Mouse (Mus musculus) liver, embryonic 14.5 days (tissue): ENCODE measurements around the gene Slc25a21. TPM values are rescaled to one million over a fixed set of nuclear protein-coding genes. Genes with fewer than 3 reads are reported as not detected.

Experiments
- ATAC-seq: fragments of 200-750 bp; cut with Nextera tagmentation; 2 replicates; pipeline ENCODE4 v1.8.0; 2017; ENCODE audit warnings: moderate number of reproducible peaks, mild to moderate bottlenecking, moderate library complexity; ENCODE audit not compliant: insufficient read depth
- DNase-seq, 3 experiments: peaks; one replicate each; pipeline ENCODE4 v3.0.0-alpha.2; 2012 to 2013; ENCODE audit warnings: low read depth in 3 of 3, low spot score in 3 of 3
- H3K27ac ChIP-seq: fragments of 300-500 bp; sonication (generic); 2 replicates; pipeline ENCODE4 v1.5.1; 2014; ENCODE audit warnings: moderate library complexity, mild to moderate bottlenecking, control low read depth, inconsistent platforms
- H3K27me3 ChIP-seq: fragments of 300-500 bp; sonication (generic); 2 replicates; pipeline ENCODE4 v1.6.1; 2014; ENCODE audit warnings: mild to moderate bottlenecking, low read length, moderate library complexity; ENCODE audit not compliant: control insufficient read depth, insufficient read depth
- H3K36me3 ChIP-seq: fragments of 300-500 bp; sonication (generic); replicated peaks from 2 replicates; pipeline ENCODE4 v1.6.1; 2014; ENCODE audit warnings: low read depth; ENCODE audit not compliant: control insufficient read depth, insufficient read depth
- H3K4me1 ChIP-seq, 2 experiments: fragments of 200-500 bp in 1 of 2; fragments of 300-500 bp in 1 of 2; sonication (generic) in 1 of 2; replicated peaks; 2 replicates each; pipeline ENCODE4 v1.6.1; 2012 to 2014; ENCODE audit warnings: antibody characterized with exemption in 1 of 2, inconsistent platforms in 1 of 2, low read length in 1 of 2; ENCODE audit not compliant: control insufficient read depth in 2 of 2, insufficient read depth in 2 of 2
- H3K4me2 ChIP-seq: fragments of 300-500 bp; sonication (generic); 2 replicates; pipeline ENCODE4 v1.6.1; 2014; ENCODE audit warnings: low read depth, mild to moderate bottlenecking, control low read depth, moderate library complexity
- H3K4me3 ChIP-seq, 2 experiments: fragments of 200-500 bp in 1 of 2; fragments of 300-500 bp in 1 of 2; sonication (generic) in 1 of 2; 2 replicates each; pipeline ENCODE4 v1.5.1; 2012 to 2014; ENCODE audit warnings: low read depth in 2 of 2, low read length in 2 of 2, mild to moderate bottlenecking in 2 of 2, control low read depth in 1 of 2, inconsistent platforms in 1 of 2, moderate library complexity in 1 of 2; ENCODE audit not compliant: insufficient read depth in 1 of 2
- H3K9ac ChIP-seq: fragments of 300-500 bp; sonication (generic); replicated peaks from 2 replicates; pipeline ENCODE4 v1.6.1; 2014; ENCODE audit warnings: mild to moderate bottlenecking, control low read depth, moderate library complexity
- H3K9me3 ChIP-seq: fragments of 300-500 bp; sonication (generic); 2 replicates; pipeline ENCODE4 v1.6.1; 2016; ENCODE audit warnings: low read length, mixed read lengths; ENCODE audit not compliant: control insufficient read depth
- CTCF ChIP-seq: IDR thresholded peaks from 2 replicates; pipeline ENCODE4 v1.5.1; 2016; ENCODE audit warnings: antibody characterized with exemption, low read depth, control low read depth
- EP300 ChIP-seq: IDR thresholded peaks from 2 replicates; pipeline ENCODE4 v1.6.1; 2016; ENCODE audit warnings: antibody characterized with exemption, low read depth
- WGBS: fragments of 180-500 bp; shearing (Covaris S2); extraction: QIAGEN DNeasy Blood & Tissue Kit; methylation state at CpG from one replicate; pipeline ENCODE4 v1.1.7; 2014; ENCODE audit not compliant: insufficient replicate concordance; 5-methylcytosine and 5-hydroxymethylcytosine counted together
- polyA plus RNA-seq, 2 experiments: library from polyadenylated mRNA; depleted of rRNA in 1 of 2; stranded (reverse) in 1 of 2; unstranded in 1 of 2; fragments of >200 nt; fragmentation: Nextera tagmentation in 1 of 2; extraction: Ambion mirVana in 1 of 2; gene quantifications; 2 replicates each; pipeline versions ENCODE4 v1.2.1 to v1.2.3; 2012 to 2014

Gene Slc25a21
- polyA plus RNA-seq, 2 experiments: 9.3 to 21.6 TPM

DNA sequence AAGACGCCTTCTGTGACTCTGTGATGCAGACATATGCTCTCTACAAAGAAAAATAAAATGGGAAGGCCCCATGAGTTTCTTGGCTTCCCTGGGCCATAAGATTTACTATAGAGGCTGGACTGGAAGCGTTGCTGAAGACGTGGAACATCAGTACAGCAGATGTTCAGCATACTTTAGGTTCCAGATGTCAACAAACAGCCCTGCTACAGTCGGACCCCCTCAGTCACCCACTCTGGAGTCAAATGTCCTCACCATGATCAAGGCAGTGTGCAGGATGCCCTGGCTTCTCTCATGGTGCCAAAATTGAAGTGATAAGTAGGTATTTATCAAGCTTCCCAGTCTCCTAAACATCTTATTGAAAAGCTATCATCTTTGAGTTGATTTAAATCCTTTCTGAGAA, 234.0 kb downstream of the Slc25a21 start:
- Histone ChIP-seq H3K4me3 (no peak overlapping the region), H3K9ac (no peak overlapping the region), H3K36me3 (no peaks in the 10 kb centered on the region), H3K4me1 (no peaks in the 10 kb centered on the region), H3K4me2 (no peak overlapping the region), H3K27me3 (no peaks in the 10 kb centered on the region), H3K9me3 (peaks cover 5% of the 10 kb centered on the region), H3K27ac (no peak overlapping the region)
- no peak for TF ChIP-seq EP300
- no peak for TF ChIP-seq CTCF
- 69% methylated on average over 4 of the region's 4 CpGs for WGBS
- DNase-seq (no peak), ATAC-seq (no peak)

DNA sequence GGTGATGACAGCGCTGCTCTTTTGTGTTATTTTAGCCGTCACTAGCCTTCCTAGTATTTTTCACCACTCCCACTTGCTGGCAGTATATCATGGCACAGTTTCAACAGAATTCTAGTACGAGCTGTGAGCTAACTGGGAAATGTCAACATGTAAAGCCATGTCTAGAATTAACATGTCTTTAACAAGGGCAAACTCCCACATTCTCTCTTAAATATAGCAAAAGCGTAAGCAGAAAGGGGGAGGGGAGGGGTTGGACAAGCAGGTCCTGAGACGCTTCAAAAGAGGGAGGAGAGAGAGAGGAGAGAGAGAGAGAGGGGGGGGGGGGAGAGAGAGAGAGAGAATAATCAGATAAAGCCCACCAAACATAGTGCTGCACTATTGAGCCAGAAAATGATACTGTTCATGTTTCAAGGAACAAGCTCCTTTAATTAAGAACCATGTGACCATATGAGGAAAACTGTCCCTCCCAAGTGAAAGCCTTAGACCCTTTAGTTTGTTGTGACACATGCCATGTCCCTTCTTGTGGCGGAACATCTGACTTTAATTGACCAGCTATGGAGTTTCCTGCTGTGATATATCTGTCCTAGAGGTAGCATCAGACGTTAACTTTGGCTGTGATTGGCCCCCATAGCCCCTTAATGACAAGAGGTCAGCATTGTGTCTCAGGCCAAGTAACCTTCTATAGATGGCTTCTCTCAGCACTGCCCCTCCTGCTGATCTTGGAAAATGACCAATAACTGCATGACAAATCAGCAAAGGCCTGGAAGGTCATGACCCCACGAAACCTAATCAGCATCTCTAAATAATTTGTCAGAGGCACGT, 237.8 kb downstream of the Slc25a21 start:
- Histone ChIP-seq H3K4me1 (no peaks in the 10 kb centered on the region), H3K9me3 (no peaks in the 10 kb centered on the region), H3K4me2 (no peak overlapping the region), H3K4me3 (no peak overlapping the region), H3K9ac (no peak overlapping the region), H3K36me3 (no peaks in the 10 kb centered on the region), H3K27ac (no peak overlapping the region), H3K27me3 (no peaks in the 10 kb centered on the region)
- no peak for ATAC-seq
- TF ChIP-seq CTCF (no peak), EP300 (no peak)
- WGBS: 58% methylated on average over 9 of the region's 9 CpGs
- DNase-seq: no peak

DNA sequence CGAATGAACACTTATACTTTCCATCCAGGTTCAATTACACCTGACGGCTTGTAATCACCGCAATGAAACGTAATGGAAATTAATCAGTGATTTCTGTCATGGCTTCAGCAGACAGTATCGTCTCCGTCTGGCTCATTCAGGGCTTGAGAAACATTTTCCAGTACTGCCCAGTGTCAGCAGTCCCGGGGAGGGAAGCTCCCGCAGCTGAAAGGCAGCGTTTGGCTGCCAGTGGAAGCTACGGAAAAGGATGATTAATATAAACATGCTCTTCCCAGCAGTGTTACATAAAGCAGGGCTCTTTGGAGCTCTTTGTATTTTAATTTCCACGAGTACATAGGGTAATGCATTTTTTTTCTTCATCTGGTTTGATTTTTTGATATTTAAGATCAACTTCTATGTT, 239.0 kb downstream of the Slc25a21 start:
- no peaks in the 10 kb centered on the region for H3K9me3 ChIP-seq
- 74% methylated on average over 11 of the region's 11 CpGs for WGBS

DNA sequence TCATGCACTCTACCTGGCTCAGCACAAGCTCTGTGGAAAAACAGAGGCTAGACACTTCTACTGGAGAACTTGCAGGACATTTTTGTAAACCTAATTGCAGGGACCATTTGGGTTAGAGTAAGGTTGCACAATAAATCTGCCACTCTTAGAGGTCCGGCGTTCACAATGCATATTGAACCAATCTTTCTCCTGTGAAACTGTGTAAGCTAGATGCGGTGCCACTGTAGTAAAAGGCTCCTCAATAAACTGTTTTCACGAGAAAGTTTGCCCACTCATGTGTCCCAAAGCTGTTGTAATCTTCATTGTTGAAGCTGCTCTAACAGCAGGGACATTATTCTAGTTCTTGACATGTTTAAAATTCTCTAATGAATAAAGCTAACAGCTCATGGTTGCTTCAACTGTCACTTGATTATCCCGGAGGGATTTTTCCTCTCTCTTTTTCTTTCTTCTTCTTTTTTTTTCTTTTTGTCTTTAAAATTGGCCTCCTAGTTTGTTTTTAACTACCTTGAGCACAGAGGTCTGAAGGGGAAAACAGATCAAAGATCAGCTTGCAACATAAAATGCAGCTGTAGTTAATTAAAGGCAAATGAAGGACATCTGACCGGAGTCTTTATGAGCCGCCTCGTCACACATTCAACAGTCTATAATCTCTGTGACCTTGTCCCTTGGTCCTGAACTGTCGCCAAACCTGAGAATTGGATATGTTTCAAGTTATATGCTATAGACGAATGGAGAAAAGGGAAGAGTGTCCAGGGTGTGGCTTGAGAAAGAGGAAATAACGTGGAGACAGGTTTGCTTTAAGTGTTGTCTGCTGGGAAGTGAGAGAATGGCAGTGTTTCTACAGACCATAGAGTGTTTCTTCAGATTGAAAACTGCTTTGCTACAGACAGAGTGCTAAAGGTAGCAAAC, 245.3 kb downstream of the Slc25a21 start:
- Histone ChIP-seq H3K9ac (no peak overlapping the region), H3K27me3 (no peaks in the 10 kb centered on the region), H3K4me3 (no peak overlapping the region), H3K4me2 (no peak overlapping the region), H3K4me1 (0 out of 4 replicates have a peak, but pooled peaks cover 0 to 2% of the 10 kb centered on the region in 2 experiments), H3K36me3 (no peaks in the 10 kb centered on the region), H3K9me3 (no peaks in the 10 kb centered on the region), H3K27ac (no peak overlapping the region)
- ATAC-seq: no peak
- no peak for DNase-seq
- WGBS: 68% methylated on average over 11 of the region's 11 CpGs
- TF ChIP-seq EP300 (no peak), CTCF (no peak)

More for the DNA sequence above, 239.0 kb downstream of the Slc25a21 start:
- no peaks in the 10 kb centered on the region for H3K27me3 ChIP-seq
- no peak overlapping the region for H3K9ac ChIP-seq
- H3K27ac ChIP-seq: no peak overlapping the region
- no peak overlapping the region for H3K4me2 ChIP-seq
- no peak for TF ChIP-seq CTCF
- TF ChIP-seq EP300: no peak
- H3K4me1 ChIP-seq: no peaks in the 10 kb centered on the region
- DNase-seq (no peak), ATAC-seq (no peak)
- no peaks in the 10 kb centered on the region for H3K36me3 ChIP-seq
- no peak overlapping the region for H3K4me3 ChIP-seq

DNA sequence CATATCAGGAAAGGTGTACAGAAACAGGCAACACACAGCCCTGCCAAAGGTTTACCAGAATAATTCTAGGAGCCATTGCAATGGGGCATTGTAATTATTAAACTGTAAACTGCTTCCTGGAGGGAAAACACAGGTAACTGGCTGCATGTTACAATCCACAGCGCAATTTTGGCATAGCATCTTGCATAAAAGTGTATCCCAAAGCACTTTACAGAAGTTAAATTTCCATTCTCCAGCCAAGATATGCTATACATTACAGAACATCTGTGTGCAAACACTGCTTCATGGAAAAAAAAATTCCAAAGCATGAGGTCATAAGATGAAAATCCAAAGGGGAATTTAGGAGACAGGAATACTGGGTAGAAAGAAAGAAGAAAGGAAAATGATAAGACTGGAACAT, 253.0 kb downstream of the Slc25a21 start:
- no peak overlapping the region for H3K27ac ChIP-seq
- H3K4me2 ChIP-seq: no peak overlapping the region
- no peaks in the 10 kb centered on the region for H3K27me3 ChIP-seq
- no peaks in the 10 kb centered on the region for H3K9me3 ChIP-seq
- no peak overlapping the region for H3K9ac ChIP-seq
- 81% methylated on average over 1 of the region's 1 CpGs for WGBS
- no peak overlapping the region for H3K4me3 ChIP-seq
- DNase-seq (no peak), ATAC-seq (no peak)
- H3K4me1 ChIP-seq: no peaks in the 10 kb centered on the region
- no peaks in the 10 kb centered on the region for H3K36me3 ChIP-seq
- TF ChIP-seq CTCF (no peak), EP300 (no peak)
